Mouse (Mus musculus): ENCODE measurements around the gene Dkk3. TPM values are rescaled to one million over a fixed set of nuclear protein-coding genes. Genes with fewer than 3 reads are reported as not detected.

The Dkk3 gene
- polyA plus RNA-seq (2012; rRNA removed) = 19.3 and 20.8 TPM in 2 replicates

GRCm38 (mm10) chr7:112158942-112159341 lies at the start of gene Dkk3:
Gene Dkk3 (minus strand): TSS chr7:112159057.

Other genes starting within 250 kb of the Dkk3 start
- 57.0 and 61.6 TPM in 2 replicates for gene Usp47, start 135.6 kb downstream of the Dkk3 start, polyA plus RNA-seq (2012; rRNA removed)
- 32.1 and 38.1 TPM in 2 replicates for gene Mical2, start 66.8 kb upstream of the Dkk3 start, polyA plus RNA-seq (2012; rRNA removed)

Measured in central nervous system, embryonic 18 days (tissue).